Mouse (Mus musculus): ENCODE results near the gene Birc2.
"Not testable (repeated sequence)": the region's sequence is repeated elsewhere in the genome, so short reads cannot be mapped to it uniquely, and the experiment has no call there.

Gene Birc2

DNA sequence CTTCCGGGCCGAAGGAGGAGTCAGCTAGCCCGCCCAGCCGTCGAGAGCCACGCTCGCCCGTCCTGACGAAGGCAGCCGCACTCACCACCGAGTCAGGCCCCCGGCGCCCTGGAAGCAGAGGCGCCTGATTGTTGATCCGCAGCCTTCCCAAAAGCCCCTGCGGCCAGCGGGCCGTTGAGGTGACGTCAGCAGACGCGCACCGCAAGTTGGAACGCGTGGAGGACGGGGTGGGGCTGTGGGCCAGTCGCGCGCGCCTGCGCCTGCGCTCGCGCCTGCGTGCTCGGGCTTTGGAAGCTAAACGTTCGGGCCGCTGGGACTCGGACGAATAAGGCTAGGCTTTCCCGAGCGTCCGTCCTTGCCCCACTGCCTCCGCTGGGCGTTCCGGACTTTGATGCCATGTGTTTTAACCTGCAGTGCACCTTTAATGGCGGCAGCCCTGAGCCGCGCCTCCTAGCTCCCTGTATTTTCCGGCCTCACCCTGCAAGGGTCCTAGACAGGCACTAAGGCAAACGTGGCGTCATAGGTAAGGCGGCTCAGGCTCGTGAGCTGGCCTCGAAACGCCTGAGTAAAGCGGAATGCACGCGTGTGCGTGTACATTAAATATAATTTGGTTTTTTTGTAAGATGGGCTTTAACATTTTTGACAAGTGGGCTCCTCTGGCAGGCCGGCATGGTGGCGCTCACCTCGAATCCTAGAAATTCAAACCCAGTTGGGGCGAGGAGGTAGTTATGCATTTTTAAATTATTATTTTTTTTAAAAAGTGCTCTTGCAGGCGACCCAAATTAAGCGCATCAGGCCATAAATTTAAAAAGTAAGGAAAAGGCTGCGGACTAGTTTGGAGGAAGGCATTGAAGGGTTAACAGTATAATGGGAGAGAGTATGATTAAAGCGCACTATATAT lies at the start of gene Birc2:
TSS of gene Birc2 (minus strand) at position 160 of the 901 bp plus-strand sequence.
- peak; percentile 96 for DNase-seq

DNA sequence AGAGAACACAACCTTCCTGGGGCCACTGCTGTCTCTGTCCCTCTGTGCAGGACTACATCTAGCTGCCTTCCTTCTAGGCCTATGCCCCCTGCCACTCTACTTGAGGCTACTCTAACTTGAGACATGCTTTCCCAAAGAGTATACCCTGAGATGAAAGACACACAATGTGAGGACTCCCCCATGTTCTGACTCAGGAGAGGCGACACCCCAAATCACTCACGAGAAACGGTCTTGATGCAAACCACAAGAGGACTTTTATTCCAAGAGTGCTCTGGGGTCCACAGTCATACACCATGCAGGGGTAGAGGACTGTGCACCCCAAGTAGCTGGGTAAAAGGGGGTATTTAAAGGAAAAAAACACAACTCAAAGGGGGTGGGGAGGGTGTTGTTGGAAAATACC lies 47.5 kb upstream of the Birc2 start:
- no peak for DNase-seq

DNA sequence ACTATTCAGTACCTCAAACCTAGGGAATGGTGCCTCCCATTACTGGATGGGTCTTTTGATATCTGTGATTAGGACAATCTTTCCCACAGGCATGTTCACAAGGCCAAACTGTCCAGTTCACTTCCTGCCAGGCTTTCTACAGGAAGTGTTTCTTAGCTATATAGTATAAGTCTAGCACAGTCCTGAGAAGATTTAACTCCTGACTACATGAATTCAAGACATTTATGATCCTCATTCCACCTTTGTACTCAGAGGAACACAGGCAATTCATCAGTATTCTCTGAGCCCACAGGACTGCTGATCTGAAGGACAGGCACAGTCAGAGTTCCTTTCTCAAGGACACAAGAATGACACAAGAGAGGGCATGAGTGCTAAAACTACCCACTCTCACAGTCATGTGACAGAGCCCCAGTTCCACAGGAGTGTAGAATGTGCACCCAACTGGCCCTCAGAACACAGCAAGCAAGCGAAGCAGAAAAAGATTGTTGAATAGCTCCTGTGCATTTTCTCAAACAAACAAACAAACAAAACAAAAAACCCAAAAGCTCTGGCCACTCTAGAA lies 45.5 kb upstream of the Birc2 start:
- no peak for DNase-seq

DNA sequence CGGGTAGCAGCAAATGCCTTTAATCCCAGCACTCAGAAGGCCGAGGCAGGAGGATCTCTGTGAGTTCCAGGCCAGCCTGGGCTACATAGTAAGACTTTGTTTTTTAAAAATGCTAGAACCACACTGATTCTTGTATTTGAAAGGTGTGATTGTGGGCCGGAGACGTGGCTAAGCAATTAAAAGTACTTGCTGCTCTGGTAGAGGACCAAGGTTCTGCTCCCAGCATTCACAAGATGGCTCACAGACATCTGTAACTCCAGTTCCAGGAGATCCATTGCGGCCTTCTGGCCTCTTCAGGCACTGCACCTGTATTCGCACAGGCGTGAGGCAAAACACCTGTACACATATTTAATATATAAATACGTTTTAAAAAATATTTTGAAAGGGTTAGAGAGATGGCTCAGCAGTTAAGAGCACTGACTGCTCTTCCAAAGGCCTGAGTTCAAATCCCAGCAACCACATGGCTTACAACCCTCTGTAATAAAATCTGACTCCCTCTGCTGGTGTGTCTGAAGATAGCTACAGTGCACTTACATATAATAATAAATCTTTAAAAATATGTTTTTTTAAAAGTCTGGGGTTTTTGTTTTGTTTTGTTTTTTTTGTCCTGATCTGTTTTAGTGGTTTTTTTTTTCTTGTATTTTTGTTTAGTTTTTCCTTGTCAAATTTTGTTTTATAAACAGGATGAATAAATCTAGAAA lies 36.8 kb upstream of the Birc2 start:
- DNase-seq = no peak

DNA sequence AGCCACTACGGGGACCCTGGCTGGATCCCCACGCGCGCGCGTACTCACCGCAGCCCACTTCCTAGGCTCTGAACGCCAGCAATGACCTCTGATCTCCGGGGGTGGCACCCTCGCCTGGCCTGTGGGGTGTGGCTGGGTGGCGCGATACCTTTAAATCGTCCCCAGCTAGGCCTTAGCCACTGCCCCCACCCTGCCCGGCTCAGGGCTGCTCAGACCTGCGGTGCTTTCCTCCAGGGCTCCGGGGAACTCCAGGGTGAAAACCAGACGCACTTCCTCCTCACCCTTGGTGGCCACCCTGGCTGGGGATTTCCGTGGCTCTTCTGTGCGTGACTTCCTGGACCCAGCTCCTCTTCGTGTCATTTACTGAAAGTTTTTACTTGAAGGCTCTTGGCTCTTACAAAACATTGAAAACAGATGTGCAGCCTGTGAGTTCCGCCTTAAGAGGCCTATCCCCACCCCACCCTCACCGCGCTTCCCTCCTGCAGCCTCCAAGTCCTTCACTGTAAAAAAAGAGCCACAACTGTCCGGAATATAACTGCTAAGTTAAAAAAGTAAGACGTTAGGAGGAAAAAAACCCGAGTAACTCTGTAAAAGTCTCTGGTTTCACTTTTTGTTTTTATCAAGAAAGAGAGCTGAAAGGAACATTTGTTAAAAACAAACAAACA lies 36.0 kb upstream of the Birc2 start, which contains the start of gene Birc3:
TSS of gene Birc3 (minus strand) at position 412 of the 665 bp plus-strand sequence.
- peak; percentile 23 for DNase-seq

DNA sequence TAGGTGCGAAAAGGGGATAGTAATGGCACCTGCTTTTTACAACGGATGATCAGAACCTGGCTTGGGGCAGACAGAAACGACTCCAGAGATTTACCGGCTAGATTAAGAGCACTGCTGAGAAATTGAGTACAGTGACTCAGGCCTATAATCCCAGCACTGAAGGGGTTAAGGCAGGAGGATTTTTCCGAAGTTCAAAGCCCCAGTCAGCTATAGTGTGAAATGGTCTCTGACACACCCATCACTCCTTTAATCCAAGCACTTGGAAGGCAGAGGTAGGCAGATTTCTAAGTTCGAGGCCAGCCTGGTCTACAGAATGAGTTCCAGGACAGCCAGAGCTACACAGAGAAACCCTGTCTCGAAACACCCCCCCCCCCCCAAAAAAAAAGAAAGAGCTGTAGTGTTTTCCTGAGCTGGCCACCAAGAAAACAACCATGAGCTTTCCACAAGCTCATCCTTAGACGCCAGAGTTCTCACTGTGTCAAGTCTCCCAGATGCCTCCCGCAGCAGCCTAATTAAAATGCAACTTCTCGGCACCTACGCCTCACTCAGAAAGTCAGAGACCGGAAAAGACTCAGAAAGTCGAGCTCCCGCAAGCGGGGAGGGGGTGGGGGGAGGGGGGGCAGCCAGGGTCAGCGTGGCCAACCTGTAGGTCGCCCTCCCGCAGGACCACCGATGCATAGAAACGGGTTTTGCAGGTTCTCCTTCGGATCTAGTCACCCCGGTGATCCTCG lies 35.3 kb upstream of the Birc2 start:
- DNase-seq = no peak

DNA sequence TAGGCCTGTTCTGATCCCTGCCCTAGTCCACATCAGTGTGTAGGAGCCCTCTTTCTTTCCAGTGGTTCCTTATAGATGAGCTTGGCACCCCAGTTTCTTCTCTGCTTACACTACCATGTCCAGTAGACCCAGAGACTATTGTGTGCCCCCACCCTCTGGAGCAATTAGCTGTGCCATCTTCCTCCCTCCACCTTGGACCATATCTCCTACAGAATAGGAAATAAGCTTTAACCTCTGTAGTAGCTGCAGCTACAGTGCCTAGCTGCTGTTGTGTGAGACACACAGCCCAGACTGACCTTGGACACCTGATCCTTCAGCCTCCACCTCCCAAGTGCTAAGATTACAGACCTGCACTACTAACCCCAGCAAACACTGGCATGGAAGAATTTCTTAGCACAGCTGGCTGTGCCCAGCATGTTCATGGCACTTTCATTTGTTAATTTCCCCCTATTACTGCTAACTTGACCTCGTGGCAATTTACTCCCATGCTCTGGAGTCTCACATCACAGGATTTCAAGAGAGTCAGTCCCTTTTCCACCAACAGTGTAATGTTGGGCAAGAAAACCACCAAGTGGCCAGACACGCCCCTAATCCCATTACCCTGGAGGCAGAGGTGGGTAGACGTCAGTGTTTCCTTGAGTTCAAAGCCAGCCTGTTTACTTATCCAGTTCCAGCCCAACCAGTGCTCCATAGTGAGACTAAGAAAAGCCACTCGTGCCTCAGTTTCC lies 34.6 kb upstream of the Birc2 start:
- DNase-seq = no peak

DNA sequence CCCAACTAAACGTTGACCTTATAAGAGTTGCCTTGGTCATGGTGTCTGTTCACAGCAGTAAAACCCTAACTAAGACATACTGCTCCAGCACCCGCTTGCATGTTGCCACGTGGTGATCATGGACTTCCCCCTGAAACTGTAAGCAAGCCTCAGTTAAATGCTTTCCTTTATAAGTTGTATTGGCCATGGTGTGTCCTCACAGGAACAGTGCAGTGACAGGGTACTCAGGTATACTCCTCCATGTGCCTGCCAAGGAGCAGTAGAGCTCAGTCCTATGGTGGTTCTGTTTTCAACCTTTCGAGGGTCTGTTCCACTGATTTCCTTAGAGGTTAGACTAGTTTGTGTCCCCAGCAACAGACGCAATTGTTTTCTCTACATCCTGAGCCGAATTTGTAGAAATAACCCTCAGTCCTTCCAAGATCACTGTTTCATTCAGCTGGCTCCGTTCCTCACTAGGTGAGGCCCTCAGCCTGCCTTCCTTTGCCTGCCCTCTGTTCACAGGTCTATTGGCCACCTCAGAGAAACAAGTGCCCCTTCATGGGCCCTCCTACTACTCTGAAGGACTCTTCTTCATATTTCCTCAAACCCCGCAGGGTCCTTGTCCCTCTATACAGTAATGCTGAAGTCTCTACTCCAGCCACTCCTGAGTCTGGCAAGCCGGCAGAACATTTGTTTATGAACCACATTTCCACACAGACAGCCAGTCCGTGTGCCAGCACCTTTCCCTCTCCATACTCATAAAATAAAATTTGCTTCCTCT lies 33.9 kb upstream of the Birc2 start:
- DNase-seq = no peak

DNA sequence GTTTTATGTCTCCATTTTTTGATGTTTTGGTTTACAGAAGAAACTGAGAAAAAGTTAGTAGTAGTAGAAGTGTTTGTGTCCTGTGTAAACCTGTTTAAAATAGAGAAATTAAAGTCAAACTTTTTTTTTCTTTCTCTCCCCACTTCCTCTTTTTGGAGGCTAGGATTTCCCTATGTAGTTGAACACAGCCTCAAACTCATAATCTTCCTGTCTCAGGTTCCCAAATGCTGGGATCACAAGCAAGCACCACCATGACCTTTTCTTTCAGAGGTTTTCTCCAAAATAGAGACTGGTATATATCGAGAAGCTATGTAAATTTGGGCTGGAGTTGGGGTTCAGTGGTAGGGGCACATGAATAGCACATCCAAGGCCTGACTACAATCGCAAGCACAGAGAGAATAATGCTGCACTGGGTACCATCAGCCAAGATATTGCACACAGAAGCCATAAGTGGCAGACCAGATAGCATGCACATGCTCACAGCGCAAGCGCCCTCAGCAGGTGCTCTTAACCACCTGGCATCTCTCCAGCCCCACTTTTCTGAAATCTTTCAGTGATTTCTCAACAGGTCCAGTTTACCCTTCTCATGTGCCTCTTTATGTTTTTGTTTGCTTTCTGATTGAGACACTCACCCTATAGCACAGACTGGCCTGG lies 32.1 kb upstream of the Birc2 start:
- DNase-seq = no peak

DNA sequence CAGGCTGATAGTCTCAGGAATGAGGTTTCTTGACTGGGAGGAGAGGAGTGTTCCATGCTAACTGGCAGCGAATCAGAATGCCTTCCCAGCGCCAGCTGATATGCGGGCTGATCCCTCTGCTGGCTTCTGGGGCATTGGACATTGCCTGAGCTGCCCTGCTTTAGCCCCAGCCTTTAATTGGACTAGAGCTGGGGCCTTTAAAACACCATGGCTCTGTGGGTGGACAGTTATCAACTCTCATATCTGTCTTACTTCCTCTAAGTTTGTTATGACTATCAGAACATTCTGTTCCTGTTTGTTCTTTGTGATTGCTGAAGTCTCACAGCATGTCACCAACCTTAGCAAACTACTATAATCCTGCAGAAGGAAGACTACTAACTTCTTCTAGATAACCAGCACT lies 31.1 kb upstream of the Birc2 start:
- DNase-seq = no peak

DNA sequence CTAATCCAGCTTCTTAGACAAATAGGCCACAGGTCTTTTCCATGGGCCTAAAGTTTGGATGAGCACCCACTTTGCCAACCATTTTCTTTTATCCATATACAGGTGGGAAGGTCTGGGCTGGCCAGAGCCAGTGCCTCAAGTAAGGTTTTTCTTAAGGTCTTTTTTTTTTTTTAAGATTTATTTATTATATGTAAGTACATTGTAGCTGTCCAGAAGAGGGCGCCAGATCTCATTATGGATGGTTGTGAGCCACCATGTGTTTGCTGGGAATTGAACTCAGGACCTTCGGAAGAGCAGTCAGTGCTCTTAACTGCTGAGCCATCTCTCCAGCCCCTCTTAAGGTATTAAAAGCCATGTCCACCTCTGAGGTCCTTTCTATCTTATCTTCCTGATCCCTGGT lies 30.1 kb upstream of the Birc2 start:
- DNase-seq = not testable (repeated sequence)

DNA sequence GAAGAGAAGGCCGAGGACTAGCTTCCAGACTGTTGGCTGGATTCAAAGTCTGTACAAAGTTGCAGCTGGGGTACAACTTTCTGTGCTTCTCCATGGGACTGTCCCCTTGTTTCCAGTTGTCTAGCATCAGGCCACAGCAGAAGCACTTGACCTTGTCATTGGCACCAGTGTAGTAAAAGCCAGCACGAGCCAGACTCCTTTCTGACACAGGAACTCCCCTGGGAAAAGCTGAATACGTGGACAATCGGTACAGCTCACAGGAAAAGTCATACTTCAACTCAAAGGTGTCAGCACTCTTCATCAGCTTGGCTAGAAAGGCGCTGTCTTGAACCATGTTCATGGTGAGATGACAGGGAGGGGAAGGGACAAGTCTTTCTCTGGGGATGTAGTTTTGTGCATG lies 24.1 kb upstream of the Birc2 start:
- DNase-seq = no peak

DNA sequence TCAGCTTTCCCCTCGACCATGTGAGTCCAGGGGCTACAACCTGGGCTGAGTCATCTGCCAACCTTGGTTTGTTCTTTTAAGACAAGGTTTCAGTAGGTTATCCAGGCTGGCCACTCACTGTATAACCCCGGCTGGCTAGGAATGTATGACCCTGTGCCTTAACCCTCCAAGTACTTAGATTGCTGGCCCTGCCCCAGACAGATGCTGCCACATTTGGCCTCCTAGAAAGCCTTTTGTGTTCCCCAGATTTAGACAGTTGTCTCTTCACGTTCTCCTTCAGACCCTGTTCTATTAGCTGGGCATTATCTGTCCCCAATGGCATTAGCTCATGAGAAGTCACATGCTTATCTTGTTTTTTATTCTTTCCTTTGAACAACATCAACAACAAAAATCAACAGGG lies 19.0 kb upstream of the Birc2 start:
- no peak for DNase-seq

DNA sequence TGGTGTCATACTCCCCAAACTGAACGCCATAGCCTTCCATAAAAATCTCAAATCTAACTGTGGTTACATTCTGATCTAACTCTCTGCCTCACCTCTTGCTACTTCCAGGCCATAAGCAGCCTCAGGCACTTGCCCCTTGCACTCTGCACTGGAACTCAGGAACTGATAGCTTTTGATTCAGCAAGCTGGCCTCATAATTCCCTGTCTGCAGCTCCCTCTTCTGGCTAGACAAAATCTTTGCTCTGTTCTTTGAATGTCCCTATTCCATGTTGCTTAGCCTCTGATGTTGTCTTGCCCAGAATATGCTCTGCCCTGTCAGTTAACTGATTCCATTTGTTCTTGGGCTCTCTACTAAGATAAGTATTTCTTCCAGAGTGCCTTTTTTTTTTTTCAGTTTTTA lies 18.5 kb upstream of the Birc2 start:
- no peak for DNase-seq

DNA sequence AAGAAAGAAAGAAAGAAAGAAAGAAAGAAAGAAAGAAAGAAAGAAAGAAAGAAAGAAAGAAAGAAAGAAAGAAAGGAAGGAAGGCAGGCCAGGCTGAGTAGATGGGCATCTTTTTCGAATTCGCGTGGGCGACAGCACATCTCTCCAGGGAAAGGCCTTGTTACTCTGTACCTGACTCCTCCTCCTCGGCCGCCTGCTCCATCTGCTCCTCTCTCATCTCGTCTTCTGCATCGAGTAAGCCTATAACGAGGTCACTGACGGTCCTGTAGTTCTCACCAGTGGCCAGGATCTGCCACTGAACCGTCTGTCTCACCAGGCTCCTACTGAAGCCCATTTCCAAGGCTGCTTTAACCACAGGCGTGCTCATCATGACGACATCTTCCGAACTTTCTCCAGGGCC lies 17.3 kb upstream of the Birc2 start:
- DNase-seq = not testable (repeated sequence)

DNA sequence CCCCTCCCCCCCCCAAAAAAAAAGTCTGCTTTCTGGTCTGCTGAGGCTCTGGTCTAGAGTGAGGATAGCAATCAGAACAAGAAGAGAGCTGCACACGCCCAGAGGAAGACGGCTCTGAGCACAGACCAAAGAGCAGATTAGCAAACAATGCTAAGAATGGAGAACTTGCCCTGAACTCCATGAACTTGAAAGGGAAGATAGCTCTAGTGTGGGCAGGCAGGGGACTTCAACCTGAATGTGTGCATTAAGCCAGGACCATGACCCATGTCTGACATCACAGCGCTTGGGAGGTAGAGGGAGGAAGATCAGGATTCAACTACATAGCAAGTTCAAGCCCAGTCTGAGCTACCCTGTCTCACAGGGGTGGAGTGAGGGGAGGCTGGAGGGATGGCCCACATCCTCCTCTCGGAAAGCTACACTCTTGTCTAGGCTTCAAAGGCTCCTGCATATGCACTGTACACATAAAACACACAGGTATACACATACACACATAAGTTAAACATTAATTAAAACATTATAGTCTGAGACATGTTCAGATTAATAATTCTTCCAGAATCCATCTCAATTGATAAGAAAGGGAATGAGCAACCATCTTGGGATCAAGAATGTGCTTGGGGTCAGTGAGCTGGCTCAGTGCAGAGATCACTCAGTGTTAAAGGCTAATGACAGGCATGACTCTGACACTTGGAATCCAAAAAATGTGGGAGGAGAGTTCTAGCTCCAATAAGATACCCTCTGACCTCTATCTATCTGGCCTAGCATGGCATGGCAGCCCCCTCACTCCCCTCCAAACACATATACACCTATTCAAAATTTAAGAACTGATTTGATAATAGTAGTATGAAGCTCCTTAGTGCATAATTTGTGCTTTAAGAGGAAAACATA lies 15.7 kb upstream of the Birc2 start:
- DNase-seq = no peak

DNA sequence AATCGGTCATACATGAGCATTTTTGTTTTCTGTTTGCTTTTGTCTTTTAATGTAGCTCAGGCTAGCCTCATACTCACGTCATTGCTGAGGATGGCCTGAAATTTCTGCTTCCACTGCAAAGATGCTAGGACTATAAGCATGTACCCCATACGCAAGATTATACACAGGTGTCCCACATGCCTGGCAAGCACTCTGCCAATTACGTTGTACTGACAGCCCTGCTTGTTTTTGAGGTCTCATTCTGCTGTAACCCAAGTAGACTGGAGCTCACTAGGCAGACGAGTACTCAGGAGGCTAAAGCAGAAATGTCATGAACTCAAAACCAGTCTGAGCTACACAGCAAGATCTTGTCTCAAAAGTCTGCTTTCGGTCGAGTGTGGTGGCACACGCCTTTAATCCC lies 15.0 kb upstream of the Birc2 start:
- no peak for DNase-seq

DNA sequence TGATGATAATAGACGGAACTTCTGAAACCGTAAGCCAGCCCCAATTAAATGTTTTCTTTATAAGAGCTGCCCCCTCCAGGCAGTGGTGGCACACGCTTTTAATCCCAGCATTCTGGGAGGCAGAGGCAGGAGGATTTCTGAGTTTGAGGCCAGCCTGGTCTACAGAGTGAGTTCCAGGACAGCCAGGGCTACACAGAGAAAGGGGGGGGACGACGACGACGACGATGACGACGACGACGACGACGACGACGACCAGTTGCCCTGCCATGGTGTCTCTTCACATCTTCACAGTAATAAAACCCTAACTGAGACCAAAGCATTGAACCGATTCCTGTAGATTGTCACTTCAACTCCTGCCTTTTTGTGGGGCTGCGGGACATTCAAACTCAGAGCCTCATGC lies 11.3 kb upstream of the Birc2 start:
- no peak for DNase-seq

DNA sequence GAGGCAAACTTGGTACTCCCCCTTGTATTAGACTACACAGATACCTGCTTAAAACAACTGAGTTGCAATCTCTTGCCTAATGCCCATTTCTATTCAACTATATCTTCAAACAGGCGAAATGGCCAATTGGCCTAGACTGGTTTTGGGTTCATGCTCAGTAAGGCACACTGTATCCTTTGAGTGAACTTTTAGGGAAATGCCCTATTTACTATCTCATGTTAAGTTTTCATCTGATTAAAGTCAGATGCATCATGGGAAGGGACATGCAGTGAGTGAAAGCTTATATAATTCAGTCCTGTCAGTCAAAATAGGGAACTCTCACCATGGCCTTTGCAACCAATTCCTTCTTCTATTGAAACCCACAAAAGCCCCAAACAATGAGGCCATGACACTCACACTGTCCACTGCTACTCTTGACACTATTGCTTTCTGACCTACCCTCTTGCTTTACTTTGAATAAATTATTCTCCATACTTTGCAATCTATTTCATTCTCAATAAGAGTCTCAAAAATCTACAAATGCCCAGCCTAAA lies 9.9 kb upstream of the Birc2 start:
- no peak for DNase-seq

Data from right cerebral cortex, postnatal 25 days (tissue).